Mouse (Mus musculus) intestine, postnatal 0 days (tissue): ENCODE results near the gene Prkag1. TPM values are rescaled to one million over a fixed set of nuclear protein-coding genes. Genes with fewer than 3 reads are reported as not detected.
A peak's percentile ranks its signal among the peaks of the same experiment; 100 is the strongest.

ENCODE experiments used
- ATAC-seq: fragments of 200-750 bp; cut with Nextera tagmentation; 2 replicates; pipeline ENCODE4 v1.8.0; 2017; ENCODE audit warnings: mild to moderate bottlenecking, moderate TSS enrichment, moderate library complexity
- H3K27ac ChIP-seq: fragments of 300-500 bp; sonication (generic); 2 replicates; pipeline ENCODE4 v1.5.1; 2014; ENCODE audit warnings: mild to moderate bottlenecking, low read depth, low read length, moderate library complexity
- H3K27me3 ChIP-seq: fragments of 300-500 bp; sonication (generic); replicated peaks from 2 replicates; pipeline ENCODE4 v1.6.1; 2014; ENCODE audit warnings: low read length, mixed read lengths; ENCODE audit not compliant: control insufficient read depth, insufficient read depth
- H3K36me3 ChIP-seq: fragments of 300-500 bp; sonication (generic); 2 replicates; pipeline ENCODE4 v1.6.1; 2014; ENCODE audit warnings: mild to moderate bottlenecking, moderate library complexity; ENCODE audit not compliant: control insufficient read depth, insufficient read depth
- H3K4me1 ChIP-seq: fragments of 300-500 bp; sonication (generic); replicated peaks from 2 replicates; pipeline ENCODE4 v1.6.1; 2014; ENCODE audit warnings: antibody characterized with exemption, low read length, mixed read lengths; ENCODE audit not compliant: control insufficient read depth, insufficient read depth
- H3K4me2 ChIP-seq: fragments of 300-500 bp; sonication (generic); replicated peaks from 2 replicates; pipeline ENCODE4 v1.6.1; 2014; ENCODE audit warnings: low read depth, mild to moderate bottlenecking, moderate library complexity
- H3K4me3 ChIP-seq: fragments of 300-500 bp; sonication (generic); 2 replicates; pipeline ENCODE4 v1.5.1; 2014; ENCODE audit warnings: low read depth, low read length
- H3K9ac ChIP-seq: fragments of 300-500 bp; sonication (generic); 2 replicates; pipeline ENCODE4 v1.6.1; 2014; ENCODE audit warnings: mild to moderate bottlenecking, low read depth, low read length
- H3K9me3 ChIP-seq: fragments of 300-500 bp; sonication (generic); 2 replicates; pipeline ENCODE4 v1.6.1; 2016; ENCODE audit warnings: mixed run types; ENCODE audit not compliant: control insufficient read depth
- CTCF ChIP-seq: sonication (generic); IDR thresholded peaks from 2 replicates; pipeline ENCODE4 v1.5.1; 2016; ENCODE audit warnings: low read depth, mild to moderate bottlenecking, control low read depth, antibody characterized with exemption, moderate library complexity
- WGBS: fragments of 180-500 bp; shearing (Covaris S2); extraction: QIAGEN DNeasy Blood & Tissue Kit; methylation state at CpG from one replicate; pipeline ENCODE4 v1.1.7; 2014; 5-methylcytosine and 5-hydroxymethylcytosine counted together
- polyA plus RNA-seq: library from polyadenylated mRNA; unstranded; fragments of >200 nt; fragmentation: Nextera tagmentation; extraction: Ambion mirVana; gene quantifications from 2 replicates; pipeline ENCODE4 v1.2.1, GENCODE M21; 2015

The Prkag1 gene
- polyA plus RNA-seq = 67.0 and 67.3 TPM in 2 replicates

DNA sequence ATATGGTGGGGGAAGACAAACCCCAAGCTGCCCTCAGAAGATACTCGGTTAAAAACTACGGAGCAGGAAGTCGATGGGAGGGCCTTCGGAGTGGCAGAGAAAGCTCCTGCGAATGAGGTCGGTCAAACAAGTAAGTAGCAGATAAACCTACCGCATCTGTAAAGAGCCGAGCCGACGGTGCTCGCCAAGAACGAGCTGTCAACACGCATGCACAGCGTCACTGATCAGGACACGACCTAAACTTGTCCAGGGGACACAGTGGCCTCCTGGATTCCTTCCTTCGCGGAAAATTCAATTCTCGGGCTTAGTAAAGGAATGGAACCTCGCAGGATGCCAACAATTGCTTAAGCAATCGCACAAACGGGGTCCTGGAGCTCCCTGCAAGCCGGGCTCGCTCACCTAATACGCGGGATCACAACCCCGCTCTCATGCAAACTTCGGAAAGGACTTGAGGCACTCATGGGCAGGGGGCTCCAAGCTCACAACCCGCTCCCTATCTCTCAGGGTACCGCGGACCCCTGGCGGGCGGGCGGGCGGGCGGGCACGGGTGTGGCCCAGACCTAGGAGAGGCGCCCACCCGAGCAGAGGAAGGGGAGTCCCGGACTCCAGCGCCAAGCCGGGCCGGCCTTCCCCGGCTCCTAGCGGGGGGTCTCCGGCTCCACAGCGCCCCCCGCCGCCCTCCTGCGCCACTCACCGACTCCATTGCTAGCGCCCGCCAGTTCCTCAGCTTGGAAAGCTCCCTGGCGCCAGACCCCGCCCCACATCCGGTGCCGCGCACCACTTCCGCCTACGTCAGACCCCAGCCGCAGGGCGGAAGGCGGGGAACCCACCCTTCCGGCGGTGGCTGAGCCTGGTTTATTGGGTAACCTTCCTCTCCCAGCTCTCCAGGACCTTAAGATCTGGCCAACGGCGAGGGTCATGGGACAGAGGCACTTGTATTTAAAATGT, at the start of gene Prkag1:
Prkag1 (minus strand) TSS at position 786 of the 948 bp plus-strand sequence.
- Histone ChIP-seq H3K36me3 (peaks cover 41% of the 10 kb centered on the region), H3K27ac (peak within 1 kb of the TSS; percentile 95), H3K4me1 (no peaks in the 10 kb centered on the region), H3K9me3 (no peaks in the 10 kb centered on the region), H3K9ac (peak within 1 kb of the TSS; percentile 89), H3K27me3 (no peaks in the 10 kb centered on the region), H3K4me3 (peak within 1 kb of the TSS; percentile 86), H3K4me2 (peak within 1 kb of the TSS; percentile 74)
- ATAC-seq = peak; percentile 93
- TF ChIP-seq CTCF = peak; percentile 75
- under 1% methylated on average over 65 of the region's 66 CpGs for WGBS

DNA sequence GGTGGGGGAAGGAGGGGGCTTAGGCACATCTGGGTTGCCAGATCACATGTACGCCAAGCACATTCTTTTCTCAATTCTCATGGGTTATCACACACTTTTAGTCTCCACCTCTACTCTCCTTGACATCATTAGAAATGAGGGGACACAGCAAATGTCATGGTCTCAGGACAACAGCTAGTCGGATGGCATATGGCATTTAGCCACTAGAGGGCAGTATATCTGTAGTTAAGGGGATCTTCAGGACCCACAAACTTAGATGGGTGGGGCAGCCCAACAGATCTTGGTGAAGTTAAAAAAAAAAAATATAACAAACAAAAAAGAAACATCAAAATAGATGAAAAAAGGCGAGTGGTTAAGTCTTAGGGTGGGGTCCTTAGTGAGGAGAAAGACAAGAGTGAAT, 46.0 kb upstream of the Prkag1 start:
- TF ChIP-seq CTCF = peak; percentile 88
- 18% methylated on average over 3 of the region's 3 CpGs for WGBS
- Histone ChIP-seq H3K4me1 (0 out of 2 replicates have a peak, but pooled peaks cover 6% of the 10 kb centered on the region), H3K27ac (no peak overlapping the region), H3K9me3 (no peaks in the 10 kb centered on the region), H3K4me2 (no peak overlapping the region), H3K4me3 (no peak overlapping the region), H3K9ac (no peak overlapping the region), H3K27me3 (no peaks in the 10 kb centered on the region), H3K36me3 (peaks cover 5% of the 10 kb centered on the region)
- ATAC-seq = no peak

DNA sequence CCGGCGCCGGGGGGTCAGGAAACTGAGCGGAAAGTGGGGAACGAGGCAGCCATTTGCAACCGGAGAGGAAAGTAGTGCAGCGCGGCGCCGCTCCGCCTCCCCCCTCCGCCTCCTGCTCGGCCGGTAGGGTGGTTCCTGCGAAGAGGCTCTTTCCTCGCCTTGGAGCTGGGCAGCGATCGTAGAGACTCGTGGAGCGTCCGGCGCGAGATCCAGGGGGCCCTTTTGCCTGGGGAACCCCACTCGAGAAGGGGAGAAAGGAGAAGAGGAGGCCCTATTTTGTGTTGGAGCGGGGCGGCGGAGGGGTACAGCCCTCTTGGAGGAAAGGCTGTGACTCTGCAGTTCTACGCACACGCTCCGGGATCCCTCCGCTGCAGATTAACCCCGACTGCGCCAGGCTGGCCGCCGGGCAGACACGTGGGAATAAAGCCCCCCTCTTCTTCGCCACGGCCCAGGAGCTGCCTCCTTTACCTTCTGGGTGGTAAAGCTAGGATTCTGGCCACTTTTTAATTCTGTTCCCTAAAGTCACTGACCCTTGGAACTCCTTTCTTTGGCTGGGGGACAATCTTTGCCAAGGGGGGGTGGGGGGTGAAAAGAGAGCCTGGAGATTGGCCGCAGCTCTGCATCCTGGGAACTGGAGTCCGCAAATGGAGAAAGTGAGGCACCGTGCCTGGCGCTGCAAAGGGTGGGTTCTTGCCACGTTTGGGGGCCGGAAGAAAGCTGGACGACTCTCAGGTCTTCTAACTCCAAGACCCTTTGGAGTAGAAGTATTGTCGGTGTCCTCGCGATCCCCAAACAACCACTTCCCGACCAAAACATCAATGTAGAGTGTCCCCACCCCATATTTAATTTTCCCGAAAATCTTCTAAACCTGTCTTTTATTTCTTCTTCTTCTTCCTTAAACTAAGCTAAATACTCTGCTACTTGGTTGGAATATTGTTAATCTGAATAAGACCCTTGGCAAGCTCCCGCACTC, 40.9 kb upstream of the Prkag1 start:
- WGBS = 1% methylated on average over 51 of the region's 51 CpGs
- peak overlapping the region; percentile 98 for H3K9ac ChIP-seq
- peak; percentile 81 for ATAC-seq
- H3K4me2 ChIP-seq = peak overlapping the region; percentile 86
- no peaks in the 10 kb centered on the region for H3K36me3 ChIP-seq
- TF ChIP-seq CTCF = peak; percentile 32
- H3K4me3 ChIP-seq = peak overlapping the region; percentile 87
- no peaks in the 10 kb centered on the region for H3K27me3 ChIP-seq
- peak overlapping the region; percentile 98 for H3K27ac ChIP-seq
- H3K4me1 ChIP-seq = 0 out of 2 replicates have a peak, but pooled peaks cover 7% of the 10 kb centered on the region
- H3K9me3 ChIP-seq = no peaks in the 10 kb centered on the region

DNA sequence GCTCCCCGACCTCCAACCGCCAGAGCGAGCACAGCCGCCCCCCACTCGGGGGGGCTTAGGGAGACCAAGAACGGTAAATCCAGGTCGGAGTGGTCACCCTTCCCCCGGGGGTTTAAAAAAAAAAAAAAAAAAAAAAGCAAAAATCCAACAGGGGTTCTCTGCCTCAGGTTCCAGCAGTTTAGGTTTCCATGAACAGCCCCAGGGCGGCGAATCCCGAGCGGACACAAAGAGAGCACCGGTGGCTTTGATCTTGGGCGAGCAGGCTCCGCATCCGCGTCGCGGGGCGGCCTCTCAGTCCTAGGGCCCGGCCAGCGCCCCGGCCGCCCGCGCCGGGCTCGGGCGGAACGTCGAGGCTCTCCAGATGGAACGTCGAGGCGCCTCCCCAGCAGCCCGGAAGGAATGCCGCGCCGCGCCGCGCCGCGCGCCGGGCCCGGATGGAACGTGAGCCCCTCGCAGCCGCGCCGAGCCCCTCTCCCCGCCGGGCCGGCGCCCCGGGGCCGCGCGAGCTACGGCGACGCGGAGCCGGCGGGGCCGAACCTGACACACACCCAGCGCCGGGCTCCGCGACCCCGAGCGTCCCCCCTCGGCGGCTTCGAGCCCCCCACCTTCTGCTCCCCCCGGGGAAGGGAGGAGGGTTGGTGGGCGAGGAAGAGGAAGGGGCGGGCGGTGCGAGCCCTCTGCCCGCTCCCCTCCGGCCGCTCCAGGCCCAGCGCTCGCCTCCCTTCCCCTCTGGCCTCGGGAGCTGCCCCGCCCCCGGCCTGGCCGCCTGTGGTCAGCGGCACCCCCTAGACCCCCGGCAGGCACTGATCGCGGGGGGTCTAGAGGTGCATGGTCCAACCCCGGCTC, 40.0 kb upstream of the Prkag1 start, which contains the start of gene Kmt2d:
Kmt2d (minus strand) TSS at position 135 of the 846 bp plus-strand sequence.
- H3K36me3 ChIP-seq = 0 out of 2 replicates have a peak, but pooled peaks cover 5% of the 10 kb centered on the region
- H3K4me3 ChIP-seq = peak within 1 kb of the TSS; percentile 87
- H3K4me2 ChIP-seq = peak within 1 kb of the TSS; percentile 86
- 0 out of 2 replicates have a peak, but pooled peaks cover 7% of the 10 kb centered on the region for H3K4me1 ChIP-seq
- ATAC-seq = peak; percentile 46
- no peak for TF ChIP-seq CTCF
- WGBS = 1% methylated on average over 81 of the region's 94 CpGs
- peak within 1 kb of the TSS; percentile 98 for H3K9ac ChIP-seq
- peak within 1 kb of the TSS; percentile 98 for H3K27ac ChIP-seq
- no peaks in the 10 kb centered on the region for H3K9me3 ChIP-seq
- no peaks in the 10 kb centered on the region for H3K27me3 ChIP-seq

DNA sequence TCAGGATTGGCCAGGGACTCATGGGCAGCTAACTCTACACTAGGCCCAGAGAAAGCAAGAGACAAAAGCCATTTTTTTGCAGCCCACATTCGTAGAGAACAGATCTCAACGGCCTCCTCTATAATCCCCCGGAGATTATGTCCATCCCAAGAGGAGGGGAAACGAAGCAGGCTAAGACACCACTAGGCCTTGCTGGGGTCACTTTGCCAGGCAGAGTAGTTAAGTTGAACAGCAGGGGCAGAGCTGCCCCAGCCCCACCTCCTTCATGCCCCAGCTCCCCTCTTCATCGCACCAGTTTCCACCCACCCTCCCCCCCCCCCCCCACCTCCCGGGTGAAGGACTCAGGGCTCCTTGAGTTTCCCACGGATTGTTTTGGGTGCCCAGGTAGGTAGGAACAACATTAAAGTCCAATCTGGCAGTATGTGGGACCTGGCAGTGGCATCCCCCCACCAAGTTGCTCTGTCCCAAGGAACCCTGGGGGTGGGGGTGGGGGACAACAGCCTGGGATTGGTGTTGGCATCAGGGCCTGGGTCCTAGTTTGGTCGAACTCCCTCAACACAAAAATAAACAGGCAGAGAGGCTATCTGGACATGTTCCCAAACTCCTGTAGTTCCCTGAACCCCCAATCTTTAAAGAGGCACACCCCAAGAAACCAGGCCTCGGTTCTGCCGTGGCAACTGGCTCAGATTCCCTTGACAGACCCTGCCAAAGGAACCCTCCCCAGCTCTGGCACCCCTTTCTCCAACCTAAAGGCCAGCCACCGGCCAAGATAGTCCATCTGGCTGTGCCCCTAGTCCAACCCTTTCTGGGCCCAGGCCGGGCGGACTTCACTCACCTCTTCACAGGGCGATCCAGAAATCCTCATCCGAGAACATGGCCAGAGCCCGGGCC, 39.1 kb upstream of the Prkag1 start:
- Histone ChIP-seq H3K4me3 (peak overlapping the region; percentile 87), H3K9me3 (no peaks in the 10 kb centered on the region), H3K4me1 (0 out of 2 replicates have a peak, but pooled peaks cover 7% of the 10 kb centered on the region), H3K27me3 (no peaks in the 10 kb centered on the region), H3K4me2 (peak overlapping the region; percentile 86), H3K27ac (peak overlapping the region; percentile 98), H3K9ac (peak overlapping the region; percentile 98), H3K36me3 (peaks cover 14% of the 10 kb centered on the region)
- TF ChIP-seq CTCF = no peak
- under 1% methylated on average over 14 of the region's 16 CpGs for WGBS
- ATAC-seq = no peak
